Mouse (Mus musculus): Measurements from ENCODE around the gene Rhot1. TPM values are rescaled to one million over a fixed set of nuclear protein-coding genes. Genes with fewer than 3 reads are reported as not detected.

Gene Rhot1
- polyA plus RNA-seq, 1 experiment from 2014 or later = 57.0 TPM

Other genes starting within 250 kb of the Rhot1 start
- 42.0 and 49.5 TPM in 2 replicates for gene Utp6, start 246.6 kb upstream of the Rhot1 start, polyA plus RNA-seq (2016; fragmentation: Nextera tagmentation; extraction: Ambion mirVana)
- gene Suz12, start 215.9 kb upstream of the Rhot1 start, polyA plus RNA-seq (2016; fragmentation: Nextera tagmentation; extraction: Ambion mirVana) = 16.0 and 20.1 TPM in 2 replicates
- gene Crlf3, start 128.0 kb upstream of the Rhot1 start, polyA plus RNA-seq (2016; fragmentation: Nextera tagmentation; extraction: Ambion mirVana) = 48.1 and 57.5 TPM in 2 replicates
- gene Atad5, start 119.6 kb upstream of the Rhot1 start, polyA plus RNA-seq (2016; fragmentation: Nextera tagmentation; extraction: Ambion mirVana) = 8.4 and 11.0 TPM in 2 replicates
- gene Tefm, start 66.8 kb upstream of the Rhot1 start, polyA plus RNA-seq (2016; fragmentation: Nextera tagmentation; extraction: Ambion mirVana) = 35.4 and 36.6 TPM in 2 replicates
- 0.18 and 0.46 TPM in 2 replicates for gene Adap2, start 54.9 kb upstream of the Rhot1 start, polyA plus RNA-seq (2016; fragmentation: Nextera tagmentation; extraction: Ambion mirVana)
- gene Rnf135, start 25.2 kb upstream of the Rhot1 start, polyA plus RNA-seq (2016; fragmentation: Nextera tagmentation; extraction: Ambion mirVana) = 8.8 and 9.4 TPM in 2 replicates
- 0.39 and 1.2 TPM in 2 replicates for gene Rhbdl3, start 91.9 kb downstream of the Rhot1 start, polyA plus RNA-seq (2016; fragmentation: Nextera tagmentation; extraction: Ambion mirVana)
- gene 5730455P16Rik, start 169.0 kb downstream of the Rhot1 start, polyA plus RNA-seq (2016; fragmentation: Nextera tagmentation; extraction: Ambion mirVana) = 15.0 and 17.2 TPM in 2 replicates
- gene Zfp207, start 174.3 kb downstream of the Rhot1 start, polyA plus RNA-seq (2016; fragmentation: Nextera tagmentation; extraction: Ambion mirVana) = 191 and 222 TPM in 2 replicates
- 248 and 309 TPM in 2 replicates for gene Psmd11, start 219.6 kb downstream of the Rhot1 start, polyA plus RNA-seq (2016; fragmentation: Nextera tagmentation; extraction: Ambion mirVana)

Measured in heart, embryonic 10.5 days (tissue).